Mouse (Mus musculus) G1E-ER4 (cell line): ENCODE results near the gene Abcc2. TPM values are rescaled to one million over a fixed set of nuclear protein-coding genes. Genes with fewer than 3 reads are reported as not detected.

Experiments
- GATA1 ChIP-seq: IDR thresholded peaks from one replicate; pipeline ENCODE4 v1.8.0; 2012; ENCODE audit warnings: low read length, inconsistent platforms
- polyA plus RNA-seq: library from polyadenylated mRNA; stranded (reverse); fragments of >175 nt; gene quantifications from 2 replicates; pipeline ENCODE4 v1.2.3, GENCODE M21; 2012

The Abcc2 gene
- polyA plus RNA-seq, 1 experiment: not detected

GRCm38 (mm10) chr19:43811419-43811818 is 29.4 kb downstream of the Abcc2 start:
- TF ChIP-seq GATA1: no peak

- TF ChIP-seq GATA1: no peak
Observed at GRCm38 (mm10) chr19:43813315-43813714, 31.3 kb downstream of the Abcc2 start.

- TF ChIP-seq GATA1: no peak
Observed at GRCm38 (mm10) chr19:43815661-43816414, 33.8 kb downstream of the Abcc2 start.

- no peak for TF ChIP-seq GATA1
Observed at GRCm38 (mm10) chr19:43826855-43827254, 44.9 kb downstream of the Abcc2 start.

GRCm38 (mm10) chr19:43832425-43833069 is 50.6 kb downstream of the Abcc2 start:
- TF ChIP-seq GATA1: no peak

- TF ChIP-seq GATA1: no peak
Observed at GRCm38 (mm10) chr19:43843184-43843583, 61.2 kb downstream of the Abcc2 start.

GRCm38 (mm10) chr19:43845331-43845908 is 63.4 kb downstream of the Abcc2 start:
- TF ChIP-seq GATA1: no peak

GRCm38 (mm10) chr19:43847056-43847455 is 65.1 kb downstream of the Abcc2 start:
- no peak for TF ChIP-seq GATA1

GRCm38 (mm10) chr19:43847966-43848365 is 66.0 kb downstream of the Abcc2 start:
- TF ChIP-seq GATA1: no peak

- TF ChIP-seq GATA1: no peak
Observed at GRCm38 (mm10) chr19:43850026-43850425, 68.0 kb downstream of the Abcc2 start.

GRCm38 (mm10) chr19:43851996-43852630 is 70.1 kb downstream of the Abcc2 start:
- TF ChIP-seq GATA1: no peak

- TF ChIP-seq GATA1: no peak
Observed at GRCm38 (mm10) chr19:43852837-43853545, 71.0 kb downstream of the Abcc2 start.

- no peak for TF ChIP-seq GATA1
Observed at GRCm38 (mm10) chr19:43857347-43857746, 75.4 kb downstream of the Abcc2 start.

- TF ChIP-seq GATA1: no peak
Observed at GRCm38 (mm10) chr19:43870418-43870817, 88.4 kb downstream of the Abcc2 start.

GRCm38 (mm10) chr19:43874351-43874750 is 92.4 kb downstream of the Abcc2 start:
- no peak for TF ChIP-seq GATA1

- no peak for TF ChIP-seq GATA1
Observed at GRCm38 (mm10) chr19:43875996-43876395, 94.0 kb downstream of the Abcc2 start.

- no peak for TF ChIP-seq GATA1
Observed at GRCm38 (mm10) chr19:43877364-43877763, 95.4 kb downstream of the Abcc2 start.
